Mouse (Mus musculus) adrenal gland, adult 18-20 months (tissue): ENCODE results near the gene Hbb-bt. TPM values are rescaled to one million over a fixed set of nuclear protein-coding genes. Genes with fewer than 3 reads are reported as not detected.
"Not testable (repeated sequence)": the region's sequence is repeated elsewhere in the genome, so short reads cannot be mapped to it uniquely, and the experiment has no call there.

ENCODE experiments used
- DNase-seq, 2 experiments: peaks; one replicate each; pipeline ENCODE4 v3.0.0; 2021 to 2022; ENCODE audit warnings: low spot score in 2 of 2
- total RNA-seq, 2 experiments: library from RNA; stranded (reverse); gene quantifications; 1 replicate in 1 of 2; 2 replicates in 1 of 2; pipeline ENCODE4 v1.2.3; 2021

Gene Hbb-bt
- total RNA-seq, 2 experiments from 2014 or later: 185 to 588 TPM

DNA sequence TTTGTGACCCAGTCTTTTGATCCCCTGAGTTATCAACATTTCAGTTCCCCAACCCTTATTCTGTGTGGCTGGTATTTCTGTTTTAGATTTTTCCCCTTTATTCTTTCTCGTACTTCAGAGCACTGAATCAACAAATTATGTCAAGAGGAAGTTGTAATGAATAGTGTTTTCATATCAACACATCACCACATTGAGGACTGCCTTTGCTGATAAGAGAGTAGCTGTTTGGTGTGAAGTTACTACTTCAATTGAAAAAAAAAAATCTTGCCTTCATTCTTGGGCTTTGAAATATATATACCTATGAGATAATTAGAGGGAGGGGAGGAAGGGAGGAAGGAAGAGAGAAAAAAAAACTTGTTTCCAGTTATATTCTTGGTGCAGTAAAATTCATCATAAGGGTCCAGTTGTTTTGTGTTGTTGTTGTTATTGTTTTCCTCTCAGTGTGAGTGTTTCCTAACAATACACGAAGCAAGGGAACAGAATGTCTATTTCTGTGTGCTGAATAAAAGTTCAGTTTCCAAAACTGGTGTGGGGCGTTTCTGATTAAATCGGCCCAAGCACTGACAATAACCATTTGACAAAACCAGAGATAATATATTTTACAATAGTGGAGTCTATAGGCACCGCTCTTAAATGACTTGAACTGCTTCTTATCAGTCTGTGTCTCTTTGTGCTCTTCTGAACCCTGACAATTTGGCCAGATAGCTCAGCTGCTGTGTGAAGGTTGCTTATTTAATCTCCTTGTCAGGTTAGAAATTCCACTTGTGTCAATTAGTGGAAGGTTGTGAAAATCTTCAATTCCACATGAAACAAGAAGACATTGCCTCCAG, 4.6 kb downstream of the Hbb-bt start:
- DNase-seq: no peak

DNA sequence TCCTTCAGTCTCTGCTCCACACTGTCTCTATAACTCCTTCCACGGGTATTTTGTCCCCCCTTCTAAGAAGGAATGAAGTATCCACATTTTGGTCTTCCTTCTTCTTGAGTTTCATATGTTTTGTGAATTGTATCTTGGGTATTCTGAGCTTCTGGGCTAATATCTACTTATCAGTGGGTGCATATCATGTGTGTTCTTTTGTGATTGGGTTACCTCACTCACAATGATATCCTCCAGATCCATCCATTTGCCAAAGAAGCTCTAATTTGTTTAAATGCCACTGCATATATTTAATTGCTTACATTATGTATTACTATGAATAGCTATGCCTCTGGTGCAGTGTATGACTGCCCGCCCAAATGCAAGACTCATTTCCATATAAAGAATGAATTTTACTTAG, 5.7 kb downstream of the Hbb-bt start:
- not testable (repeated sequence) for DNase-seq

DNA sequence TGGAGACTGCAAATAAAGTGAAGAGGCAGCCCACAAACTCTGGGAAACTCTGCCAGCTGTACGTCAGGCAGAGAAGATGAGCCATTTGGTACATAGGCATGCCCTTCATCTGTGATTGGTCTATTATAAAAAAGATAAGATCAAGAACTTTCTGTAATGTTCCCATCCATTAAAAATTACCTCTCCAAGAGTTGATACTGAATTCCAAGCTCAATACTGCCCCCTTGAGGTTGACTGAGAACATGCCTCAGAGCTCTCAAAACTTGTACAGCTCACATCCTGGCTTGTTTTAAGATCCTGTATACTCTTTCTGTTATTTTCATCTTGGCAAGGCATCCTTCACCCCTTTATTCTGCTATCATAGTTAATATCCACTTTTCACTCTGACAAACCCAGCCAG, 6.9 kb downstream of the Hbb-bt start:
- DNase-seq: peak in 1 of 2 experiments; percentile 7

DNA sequence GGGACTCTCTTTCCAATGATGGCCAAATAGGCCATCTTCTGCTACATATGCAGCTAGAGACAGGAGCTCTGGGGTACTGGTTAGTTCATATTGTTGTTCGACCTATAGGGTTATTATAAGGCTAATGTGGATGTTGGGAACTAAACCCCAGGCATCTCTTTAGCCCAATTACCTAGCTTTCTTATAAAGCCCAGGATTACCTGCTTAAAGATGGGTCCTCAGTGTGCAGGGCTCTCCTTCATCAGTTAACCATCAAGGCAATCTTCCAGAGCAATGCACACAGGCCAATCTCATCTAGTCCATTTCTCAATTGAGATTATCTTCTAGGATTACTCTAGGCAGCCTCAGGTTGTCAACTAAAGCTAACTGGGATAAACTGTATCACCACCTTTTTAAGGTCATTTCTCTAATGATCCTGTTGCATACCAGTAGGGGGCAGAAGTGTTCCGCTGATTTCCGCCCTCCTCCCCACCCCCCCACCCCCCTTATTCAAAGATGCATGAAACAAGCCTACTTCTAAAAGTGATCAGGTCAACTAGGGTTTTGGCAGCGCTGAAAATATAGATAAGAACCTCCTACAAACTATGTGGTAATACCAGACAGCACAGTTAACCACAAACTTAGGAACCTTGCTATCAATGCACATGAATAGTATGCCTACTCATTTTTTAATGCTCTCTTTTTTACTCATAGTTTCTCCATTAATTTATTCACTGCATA, 21.0 kb downstream of the Hbb-bt start:
- no peak for DNase-seq

DNA sequence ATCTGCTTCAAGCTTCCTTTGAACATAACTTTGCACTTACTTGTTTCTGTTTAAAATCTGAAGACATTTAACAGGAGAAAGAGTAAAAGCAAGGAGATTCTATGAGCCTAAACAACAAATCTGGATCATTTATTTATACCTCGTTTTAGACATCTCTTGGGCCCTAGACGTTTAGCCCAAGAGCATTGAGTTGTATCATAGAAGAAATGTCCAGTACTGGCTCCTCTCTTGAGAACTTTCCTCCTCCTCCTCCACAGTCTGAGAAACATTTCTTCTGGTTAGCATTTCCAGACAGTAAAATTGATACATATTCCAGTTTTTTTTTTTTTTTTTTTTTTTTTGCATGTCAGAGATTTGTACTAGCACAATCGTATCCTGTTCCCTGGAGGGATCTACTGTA, 22.1 kb downstream of the Hbb-bt start, which contains the start of gene Olfr67:
TSS of gene Olfr67 (minus strand) at position 101 of the 400 bp plus-strand sequence.
- no peak for DNase-seq

DNA sequence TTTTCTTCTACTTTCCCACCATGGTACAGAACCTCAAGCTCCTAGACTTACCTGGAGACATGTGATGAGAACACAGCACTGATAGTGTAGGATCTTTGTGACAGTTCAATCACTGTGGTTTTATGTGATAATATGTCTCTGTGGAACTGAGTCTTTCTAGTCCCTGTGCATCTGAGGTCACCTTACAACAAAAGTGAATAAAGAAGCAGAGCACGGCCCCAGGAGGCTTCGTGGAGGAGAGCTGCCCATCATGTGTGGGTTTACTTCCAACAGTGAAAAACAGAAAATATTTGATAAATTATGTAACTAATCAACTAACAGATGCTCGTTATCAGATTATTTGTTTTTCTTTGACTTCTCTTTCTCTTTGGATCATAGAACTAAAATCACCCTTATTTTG, 34.2 kb downstream of the Hbb-bt start, which contains the start of gene Olfr68:
TSS of gene Olfr68 (minus strand) at position 101 of the 400 bp plus-strand sequence.
- no peak for DNase-seq

DNA sequence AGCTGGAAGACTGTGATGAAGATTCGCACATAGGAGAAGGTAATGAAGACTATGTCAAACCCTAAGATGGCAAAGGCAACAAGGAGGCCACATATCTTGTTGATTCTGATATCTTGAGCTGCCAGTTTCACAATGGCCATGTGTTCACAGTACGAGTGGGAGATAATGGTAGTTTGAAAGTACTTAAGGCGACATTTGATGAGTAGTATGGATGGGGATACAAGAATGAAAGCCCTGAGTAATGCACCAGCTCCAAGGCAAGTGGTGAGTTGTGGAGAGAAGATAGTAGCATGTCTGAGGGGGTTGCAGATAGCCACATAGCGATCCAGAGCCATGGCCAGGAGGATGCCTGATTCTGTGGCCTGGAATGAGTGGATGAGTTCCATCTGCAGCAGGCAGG, 36.1 kb downstream of the Hbb-bt start:
- not testable (repeated sequence) for DNase-seq

DNA sequence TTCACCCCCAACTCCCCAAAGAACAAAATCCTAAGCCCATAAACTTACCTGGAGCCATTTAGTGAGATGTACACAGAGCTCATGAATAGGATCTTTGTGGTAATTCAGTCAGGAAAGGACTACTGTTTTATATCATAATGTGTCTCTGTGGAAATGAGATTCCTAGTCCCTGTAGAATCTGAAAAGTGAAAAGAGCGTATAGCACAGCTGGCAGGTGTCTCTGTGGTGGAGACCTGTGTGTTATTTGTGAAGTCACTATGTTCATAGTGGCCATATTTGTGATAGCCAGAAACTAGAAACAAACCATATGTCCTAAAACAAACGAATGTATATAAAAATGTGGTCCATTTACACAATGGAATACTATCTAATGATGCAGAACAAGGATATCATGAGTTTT, 42.3 kb downstream of the Hbb-bt start, which contains the start of gene Olfr69:
TSS of gene Olfr69 (minus strand) at position 101 of the 400 bp plus-strand sequence.
- DNase-seq: no peak

DNA sequence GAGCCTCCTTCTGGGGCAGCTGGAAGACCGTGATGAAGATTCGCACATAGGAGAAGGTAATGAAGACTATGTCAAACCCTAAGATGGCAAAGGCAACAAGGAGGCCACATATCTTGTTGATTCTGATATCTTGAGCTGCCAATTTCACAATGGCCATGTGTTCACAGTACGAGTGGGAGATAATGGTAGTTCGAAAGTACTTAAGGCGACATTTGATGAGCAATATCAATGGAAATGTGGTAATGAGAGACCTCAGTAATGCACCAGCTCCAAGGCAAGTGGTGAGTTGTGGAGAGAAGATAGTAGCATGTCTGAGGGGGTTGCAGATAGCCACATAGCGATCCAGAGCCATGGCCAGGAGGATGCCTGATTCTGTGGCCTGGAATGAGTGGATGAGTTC, 46.1 kb downstream of the Hbb-bt start:
- not testable (repeated sequence) for DNase-seq

Other genes with a start within 250 kb of the Hbb-bt start
- not detected for gene Olfr616, start 244.9 kb downstream of the Hbb-bt start, total RNA-seq
- gene Olfr617, start 240.9 kb downstream of the Hbb-bt start, total RNA-seq: not detected
- gene Olfr618, start 223.9 kb downstream of the Hbb-bt start, total RNA-seq: not detected
- gene Olfr619, start 213.4 kb downstream of the Hbb-bt start, total RNA-seq: not detected
- not detected for gene Olfr620, start 201.5 kb downstream of the Hbb-bt start, total RNA-seq
- gene Olfr622, start 171.3 kb downstream of the Hbb-bt start, total RNA-seq: not detected
- not detected for gene Olfr623, start 150.3 kb downstream of the Hbb-bt start, total RNA-seq
- not detected for gene Olfr624, start 142.8 kb downstream of the Hbb-bt start, total RNA-seq
- gene Olfr625-ps1, start 131.3 kb downstream of the Hbb-bt start, total RNA-seq: not detected
- gene Olfr243, start 99.3 kb downstream of the Hbb-bt start, total RNA-seq: not detected
- not detected for gene Olfr628, start 83.6 kb downstream of the Hbb-bt start, total RNA-seq
- not detected for gene Olfr629, start 69.1 kb downstream of the Hbb-bt start, total RNA-seq
- not detected for gene Olfr630, start 56.7 kb downstream of the Hbb-bt start, total RNA-seq
- not detected for gene Olfr69, start 42.4 kb downstream of the Hbb-bt start, total RNA-seq
- gene Olfr68, start 34.3 kb downstream of the Hbb-bt start, total RNA-seq: not detected
- gene Olfr67, start 22.2 kb downstream of the Hbb-bt start, total RNA-seq: not detected
- gene Hbb-bs, start 14.1 kb upstream of the Hbb-bt start, total RNA-seq: 1,000 to 10,000 TPM; 1,754 to 4,577 TPM
- not detected for gene Hbb-bh2, start 26.5 kb upstream of the Hbb-bt start, total RNA-seq
- not detected for gene Hbb-bh1, start 29.2 kb upstream of the Hbb-bt start, total RNA-seq
- gene Hbb-y, start 39.2 kb upstream of the Hbb-bt start, total RNA-seq: not detected
- gene Olfr66, start 72.3 kb upstream of the Hbb-bt start, total RNA-seq: not detected
- gene Olfr64, start 80.5 kb upstream of the Hbb-bt start, total RNA-seq: not detected
- not detected for gene Olfr65, start 89.5 kb upstream of the Hbb-bt start, total RNA-seq
- gene Olfr631, start 114.8 kb upstream of the Hbb-bt start, total RNA-seq: not detected
- not detected for gene Olfr632, start 120.4 kb upstream of the Hbb-bt start, total RNA-seq
- gene Olfr633, start 130.4 kb upstream of the Hbb-bt start, total RNA-seq: not detected
- under 1 TPM in 1 of 2 experiments, not detected in 1; 0.03 TPM for gene Olfr635, start 157.2 kb upstream of the Hbb-bt start, total RNA-seq
- not detected for gene Olfr638, start 184.8 kb upstream of the Hbb-bt start, total RNA-seq
- gene Olfr639, start 203.3 kb upstream of the Hbb-bt start, total RNA-seq: under 1 TPM in 1 of 2 experiments, not detected in 1; 0.10 TPM
- not detected for gene Olfr640, start 211.6 kb upstream of the Hbb-bt start, total RNA-seq
- gene Olfr641, start 221.4 kb upstream of the Hbb-bt start, total RNA-seq: not detected
- gene Olfr642, start 238.7 kb upstream of the Hbb-bt start, total RNA-seq: not detected
- not detected for gene 4930516K23Rik, start 247.4 kb upstream of the Hbb-bt start, total RNA-seq